Mouse (Mus musculus) heart, embryonic 14.5 days (tissue): ENCODE results near the gene Hoxd11. TPM values are rescaled to one million over a fixed set of nuclear protein-coding genes. Genes with fewer than 3 reads are reported as not detected.

Experiments
- ATAC-seq: fragments of 200-750 bp; cut with Nextera tagmentation; 2 replicates; pipeline ENCODE4 v1.8.0; 2017; ENCODE audit warnings: low read depth, moderate TSS enrichment; ENCODE audit not compliant: insufficient number of reproducible peaks, insufficient read depth, low FRiP score
- H3K27ac ChIP-seq, 2 experiments: fragments of 200-500 bp in 1 of 2; fragments of 300-500 bp in 1 of 2; sonication (generic) in 1 of 2; replicated peaks in 1 of 2; 2 replicates each; pipeline ENCODE4 v1.5.1; 2012 to 2014; ENCODE audit warnings: low read depth in 2 of 2, low read length in 2 of 2, control low read depth in 1 of 2, mild to moderate bottlenecking in 1 of 2, mixed read lengths in 1 of 2; ENCODE audit not compliant: control insufficient read depth in 1 of 2, insufficient read depth in 1 of 2
- H3K27me3 ChIP-seq: fragments of 300-500 bp; sonication (generic); 2 replicates; pipeline ENCODE4 v1.6.1; 2014; ENCODE audit warnings: mild to moderate bottlenecking, low read length, control low read depth; ENCODE audit not compliant: control insufficient read depth, insufficient read depth
- H3K36me3 ChIP-seq: fragments of 300-500 bp; sonication (generic); 2 replicates; pipeline ENCODE4 v1.6.1; 2014; ENCODE audit warnings: mild to moderate bottlenecking, control low read depth, low read length, mixed read lengths; ENCODE audit not compliant: control insufficient read depth, insufficient read depth
- H3K4me1 ChIP-seq, 2 experiments: fragments of 200-500 bp in 1 of 2; fragments of 300-500 bp in 1 of 2; sonication (generic) in 1 of 2; 2 replicates each; pipeline ENCODE4 v1.6.1; 2012 to 2014; ENCODE audit warnings: low read length in 2 of 2, control low read depth in 1 of 2, mixed read lengths in 1 of 2; ENCODE audit not compliant: control insufficient read depth in 2 of 2, insufficient read depth in 2 of 2
- H3K4me2 ChIP-seq: fragments of 300-500 bp; sonication (generic); 2 replicates; pipeline ENCODE4 v1.6.1; 2014; ENCODE audit warnings: mild to moderate bottlenecking, low read length
- H3K4me3 ChIP-seq, 2 experiments: fragments of 200-500 bp in 1 of 2; fragments of 300-500 bp in 1 of 2; sonication (generic) in 1 of 2; 2 replicates each; pipeline ENCODE4 v1.5.1; 2012 to 2014; ENCODE audit warnings: low read length in 2 of 2, mild to moderate bottlenecking in 2 of 2, control low read depth in 1 of 2, low read depth in 1 of 2, moderate library complexity in 1 of 2; ENCODE audit not compliant: control insufficient read depth in 1 of 2, insufficient read depth in 1 of 2
- H3K9ac ChIP-seq: fragments of 300-500 bp; sonication (generic); 2 replicates; pipeline ENCODE4 v1.6.1; 2014; ENCODE audit warnings: mild to moderate bottlenecking, low read length
- H3K9me3 ChIP-seq: fragments of 300-500 bp; sonication (generic); 2 replicates; pipeline ENCODE4 v1.6.1; 2016; ENCODE audit warnings: low read length, control low read depth; ENCODE audit not compliant: control insufficient read depth
- WGBS: fragments of 180-500 bp; shearing (Covaris S2); extraction: QIAGEN DNeasy Blood & Tissue Kit; methylation state at CpG from one replicate; pipeline ENCODE4 v1.1.7; 2014; 5-methylcytosine and 5-hydroxymethylcytosine counted together
- polyA plus RNA-seq: library from polyadenylated mRNA; unstranded; fragments of >200 nt; fragmentation: Nextera tagmentation; extraction: Ambion mirVana; gene quantifications from 2 replicates; pipeline ENCODE4 v1.2.1, GENCODE M21; 2014

The Hoxd11 gene
- polyA plus RNA-seq, 1 experiment from 2014 or later, result not detected

DNA sequence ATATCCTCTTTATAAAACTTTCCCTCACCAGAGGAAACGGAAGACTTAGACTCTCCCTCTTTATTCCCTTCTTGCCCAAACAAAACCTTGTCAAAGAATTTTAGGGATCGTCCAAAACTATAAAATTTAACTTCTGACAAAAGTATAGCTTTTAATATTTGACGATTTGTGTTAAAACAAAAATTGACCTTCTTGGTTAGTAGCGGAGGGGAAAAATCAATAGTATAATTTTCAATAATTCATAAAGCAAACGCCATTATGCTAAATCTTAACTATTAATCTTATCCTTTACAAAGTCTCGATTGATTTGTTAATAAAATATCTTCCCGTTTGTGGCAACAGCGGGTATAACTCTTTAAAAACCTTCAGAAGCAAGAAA, 11.0 kb downstream of the Hoxd11 start:
- Histone ChIP-seq H3K4me1 (no peaks in the 10 kb centered on the region; a peak in 1 of 4 replicates), H3K27ac (no peak overlapping the region), H3K36me3 (no peaks in the 10 kb centered on the region), H3K9me3 (no peaks in the 10 kb centered on the region), H3K9ac (no peak overlapping the region), H3K4me3 (no peak overlapping the region), H3K27me3 (peaks cover 98% of the 10 kb centered on the region), H3K4me2 (no peak overlapping the region)
- 4% methylated on average over 8 of the region's 8 CpGs for WGBS
- no peak for ATAC-seq

DNA sequence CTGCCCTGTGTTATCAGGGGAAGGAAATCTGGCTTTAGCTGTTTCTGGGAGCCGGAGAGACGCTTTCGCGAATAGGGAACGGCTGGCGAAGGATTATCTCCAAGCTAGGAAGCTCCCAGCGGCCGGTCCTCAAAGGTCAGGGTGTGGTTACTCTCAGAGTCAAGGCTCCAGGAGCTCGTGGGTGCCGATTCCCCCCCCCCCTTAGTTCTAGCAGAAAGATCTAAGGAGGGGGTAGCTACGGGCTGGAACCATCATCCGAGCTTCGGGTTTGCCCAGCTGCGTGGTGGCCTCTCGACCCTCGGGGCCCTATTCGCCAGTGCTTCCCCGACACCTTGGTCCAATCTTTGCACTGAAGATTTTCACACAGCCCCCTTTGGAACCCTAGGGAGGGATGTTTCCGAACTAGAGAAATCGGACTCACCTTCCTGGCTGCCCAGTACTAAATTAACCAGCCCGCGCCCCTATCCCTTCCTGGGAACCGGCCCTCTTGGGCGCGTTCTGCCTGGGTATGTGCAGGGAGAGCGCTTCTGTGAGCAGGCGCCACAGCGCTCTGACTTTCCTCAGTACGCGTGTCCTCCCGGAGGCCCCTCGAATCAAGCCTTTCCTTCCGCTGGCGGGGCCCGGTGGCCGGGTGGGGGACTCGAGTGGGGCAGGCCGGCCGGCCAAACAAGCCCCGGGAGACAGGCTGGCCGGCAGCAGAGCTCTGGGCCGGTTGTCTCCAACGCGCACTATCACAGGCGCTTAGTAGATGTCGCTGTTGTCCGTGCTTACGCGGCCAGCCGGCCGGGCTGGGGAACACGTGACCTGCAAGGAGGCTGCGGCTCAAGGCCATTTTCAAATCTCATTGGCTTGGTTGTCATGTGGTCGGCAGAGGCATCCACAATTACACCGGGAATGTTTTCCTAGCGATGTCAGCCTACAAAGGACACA, 11.9 kb downstream of the Hoxd11 start, which contains the start of gene Hoxd10:
Hoxd10 (plus strand) TSS at position 903 of the 930 bp plus-strand sequence.
- peaks cover 99% of the 10 kb centered on the region for H3K27me3 ChIP-seq
- no peak within 1 kb of the TSS for H3K9ac ChIP-seq
- H3K4me3 ChIP-seq, result 0 out of 4 replicates have a peak within 1 kb of the TSS, but pooled peaks of 1 of the 2 experiments have one; percentile 17
- H3K36me3 ChIP-seq, result no peaks in the 10 kb centered on the region
- no peak within 1 kb of the TSS for H3K27ac ChIP-seq
- H3K4me1 ChIP-seq, result no peaks in the 10 kb centered on the region; a peak in 1 of 4 replicates
- H3K9me3 ChIP-seq, result no peaks in the 10 kb centered on the region
- 0 out of 2 replicates have a peak, but pooled peaks have one; percentile 31 for ATAC-seq
- 0 out of 2 replicates have a peak within 1 kb of the TSS, but pooled peaks have one; percentile 5 for H3K4me2 ChIP-seq
- WGBS, result 2% methylated on average over 56 of the region's 56 CpGs

DNA sequence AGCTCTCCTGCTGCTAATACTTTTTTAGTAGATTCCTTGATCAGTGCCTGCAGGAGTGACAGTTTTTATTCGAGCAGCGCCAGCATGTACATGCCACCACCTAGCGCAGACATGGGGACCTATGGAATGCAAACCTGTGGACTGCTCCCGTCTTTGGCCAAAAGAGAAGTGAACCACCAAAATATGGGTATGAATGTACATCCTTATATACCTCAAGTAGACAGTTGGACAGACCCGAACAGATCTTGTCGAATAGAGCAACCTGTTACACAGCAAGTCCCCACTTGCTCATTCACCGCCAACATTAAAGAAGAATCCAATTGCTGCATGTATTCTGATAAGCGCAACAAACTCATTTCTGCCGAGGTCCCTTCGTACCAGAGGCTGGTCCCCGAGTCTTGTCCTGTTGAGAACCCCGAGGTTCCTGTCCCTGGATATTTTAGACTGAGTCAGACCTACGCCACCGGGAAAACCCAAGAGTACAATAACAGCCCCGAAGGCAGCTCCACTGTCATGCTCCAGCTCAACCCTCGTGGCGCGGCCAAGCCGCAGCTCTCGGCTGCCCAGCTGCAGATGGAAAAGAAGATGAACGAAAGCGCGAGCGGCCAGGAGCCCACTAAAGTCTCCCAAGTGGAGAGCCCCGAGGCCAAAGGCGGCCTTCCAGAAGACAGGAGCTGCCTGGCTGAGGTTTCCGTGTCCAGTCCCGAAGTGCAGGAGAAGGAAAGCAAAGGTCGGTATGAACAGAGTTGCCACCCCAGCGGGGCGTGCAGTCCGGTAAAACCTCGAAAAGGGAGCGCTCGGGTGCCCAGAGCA, 12.8 kb downstream of the Hoxd11 start:
- no peak for ATAC-seq
- no peaks in the 10 kb centered on the region; a peak in 1 of 4 replicates for H3K4me1 ChIP-seq
- no peaks in the 10 kb centered on the region for H3K36me3 ChIP-seq
- H3K4me3 ChIP-seq, result 0 out of 4 replicates have a peak overlapping the region, but pooled peaks of 1 of the 2 experiments have one; percentile 9
- no peaks in the 10 kb centered on the region for H3K9me3 ChIP-seq
- no peak overlapping the region for H3K27ac ChIP-seq
- WGBS, result 5% methylated on average over 35 of the region's 35 CpGs
- no peak overlapping the region for H3K4me2 ChIP-seq
- H3K9ac ChIP-seq, result no peak overlapping the region
- H3K27me3 ChIP-seq, result peaks cover 99% of the 10 kb centered on the region

DNA sequence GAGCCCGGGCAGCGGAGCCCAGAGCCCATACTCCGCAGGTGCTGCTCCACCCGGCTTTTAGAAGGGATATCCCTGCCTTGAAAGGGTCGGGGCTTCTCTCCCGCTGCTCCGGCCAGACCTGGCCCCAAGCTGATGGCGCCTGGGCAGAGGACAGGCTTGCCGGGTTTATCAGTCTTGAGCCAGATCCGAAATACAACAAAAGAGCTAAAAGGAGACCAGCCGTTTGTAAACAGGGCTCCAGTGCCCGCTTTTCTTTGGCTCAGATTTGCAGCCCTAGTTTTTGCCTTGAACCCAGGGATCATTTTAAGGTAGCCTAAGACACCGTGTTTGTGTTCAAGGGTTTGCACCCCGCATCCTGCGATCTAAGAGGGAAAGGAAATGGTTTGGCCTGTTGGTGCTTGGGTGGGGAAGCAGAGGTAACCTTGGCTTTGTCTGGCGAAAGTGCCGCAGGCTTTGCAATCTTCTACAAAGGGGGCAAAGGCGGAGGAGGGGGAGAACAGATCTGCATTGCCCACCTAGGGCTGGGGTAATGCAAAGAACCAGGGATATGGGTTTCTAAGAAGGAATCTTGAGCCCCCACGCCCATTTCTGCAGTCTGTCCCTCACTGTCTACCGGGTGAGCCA, 13.6 kb downstream of the Hoxd11 start:
- Histone ChIP-seq H3K9ac (no peak overlapping the region), H3K27me3 (peaks cover 99% of the 10 kb centered on the region), H3K9me3 (no peaks in the 10 kb centered on the region), H3K27ac (no peak overlapping the region), H3K4me1 (peaks cover 0 to 3% of the 10 kb centered on the region in 2 experiments; a peak in 2 of 4 replicates), H3K4me3 (0 out of 4 replicates have a peak overlapping the region, but pooled peaks of 1 of the 2 experiments have one; percentile 9), H3K36me3 (no peaks in the 10 kb centered on the region), H3K4me2 (no peak overlapping the region)
- ATAC-seq, result no peak
- 2% methylated on average over 19 of the region's 20 CpGs for WGBS

DNA sequence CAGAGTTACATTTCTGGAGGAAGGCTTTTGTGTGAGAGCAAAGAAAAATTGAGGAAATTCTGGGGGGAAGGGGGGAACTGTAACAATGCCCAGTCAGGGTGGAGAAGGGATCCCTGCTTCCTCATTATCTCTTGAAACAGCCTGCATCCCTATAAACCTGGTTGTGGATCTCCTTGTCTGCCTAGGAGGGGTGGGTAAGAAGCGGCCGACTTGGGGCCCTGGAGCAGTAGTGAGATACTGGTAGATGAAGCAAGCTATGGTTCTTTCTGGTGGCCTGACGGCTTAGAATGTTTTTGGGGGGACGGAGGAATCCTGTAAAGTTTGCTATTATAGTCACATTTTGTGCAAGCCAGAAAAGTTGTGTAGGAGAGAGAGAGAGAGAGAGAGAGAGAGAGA, 14.1 kb downstream of the Hoxd11 start:
- H3K27ac ChIP-seq, result no peak overlapping the region
- no peaks in the 10 kb centered on the region for H3K36me3 ChIP-seq
- H3K9me3 ChIP-seq, result no peaks in the 10 kb centered on the region
- H3K9ac ChIP-seq, result no peak overlapping the region
- WGBS, result 12% methylated on average over 4 of the region's 4 CpGs
- no peak overlapping the region for H3K4me2 ChIP-seq
- peaks cover 99% of the 10 kb centered on the region for H3K27me3 ChIP-seq
- no peak overlapping the region for H3K4me3 ChIP-seq
- H3K4me1 ChIP-seq, result peaks cover 0 to 7% of the 10 kb centered on the region in 2 experiments; a peak in 2 of 4 replicates
- ATAC-seq, result no peak

DNA sequence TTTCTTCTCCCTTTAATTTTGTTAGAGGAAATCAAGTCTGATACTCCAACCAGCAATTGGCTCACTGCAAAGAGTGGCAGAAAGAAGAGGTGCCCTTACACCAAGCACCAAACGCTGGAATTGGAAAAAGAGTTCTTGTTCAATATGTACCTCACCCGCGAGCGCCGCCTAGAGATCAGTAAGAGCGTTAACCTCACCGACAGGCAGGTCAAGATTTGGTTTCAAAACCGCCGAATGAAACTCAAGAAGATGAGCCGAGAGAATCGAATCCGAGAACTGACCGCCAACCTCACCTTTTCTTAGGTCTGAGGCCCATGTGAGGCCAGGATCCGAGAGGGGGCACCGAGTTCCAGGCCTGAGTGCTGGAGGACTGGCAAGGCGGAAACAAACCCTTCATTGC, 14.7 kb downstream of the Hoxd11 start:
- Histone ChIP-seq H3K4me2 (no peak overlapping the region), H3K4me3 (no peak overlapping the region), H3K9me3 (no peaks in the 10 kb centered on the region), H3K36me3 (no peaks in the 10 kb centered on the region), H3K27me3 (peaks cover 99% of the 10 kb centered on the region), H3K27ac (no peak overlapping the region), H3K9ac (no peak overlapping the region), H3K4me1 (peaks cover 0 to 7% of the 10 kb centered on the region in 2 experiments; a peak in 2 of 4 replicates)
- 3% methylated on average over 16 of the region's 16 CpGs for WGBS
- no peak for ATAC-seq

DNA sequence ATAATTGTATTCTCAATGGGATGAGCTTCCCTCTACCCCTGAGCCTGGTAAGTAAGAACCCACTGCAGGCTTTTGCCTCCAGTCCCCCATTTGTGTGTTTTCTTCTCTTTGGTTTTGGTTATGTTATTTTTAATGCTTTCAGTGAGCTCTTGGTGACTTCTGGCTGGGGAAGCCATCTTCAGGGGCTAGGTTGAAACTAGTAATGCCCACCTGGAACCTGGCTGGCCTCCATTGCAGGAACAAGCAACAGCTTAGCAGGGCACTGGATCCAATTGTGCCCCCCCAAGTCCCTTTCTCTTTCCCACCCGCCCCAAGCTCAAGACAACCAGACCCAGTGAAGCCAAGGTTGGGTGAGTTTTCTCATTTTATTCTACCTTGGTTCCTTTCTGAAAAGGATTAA, 16.0 kb downstream of the Hoxd11 start:
- Histone ChIP-seq H3K27me3 (peaks cover 100% of the 10 kb centered on the region), H3K9ac (no peak overlapping the region), H3K27ac (no peak overlapping the region), H3K4me1 (peaks cover 0 to 7% of the 10 kb centered on the region in 2 experiments; a peak in 2 of 4 replicates), H3K4me2 (no peak overlapping the region), H3K36me3 (no peaks in the 10 kb centered on the region), H3K4me3 (no peak overlapping the region), H3K9me3 (no peaks in the 10 kb centered on the region)
- ATAC-seq, result no peak
- 4% methylated on average over 1 of the region's 1 CpGs for WGBS
